Mouse (Mus musculus) gastrocnemius, adult 2 months (tissue): ENCODE measurements around the gene Mthfd2l. TPM values are rescaled to one million over a fixed set of nuclear protein-coding genes. Genes with fewer than 3 reads are reported as not detected.
A peak's percentile ranks its signal among the peaks of the same experiment; 100 is the strongest.

ENCODE experiments used
- DNase-seq: peaks from one replicate; pipeline ENCODE4 v3.0.0; 2022
- H3K27ac ChIP-seq: fragments of 200-600 bp; 2 replicates; pipeline ENCODE4 v1.8.1; 2022; ENCODE audit warnings: mild to moderate bottlenecking
- H3K4me3 ChIP-seq: fragments of 200-600 bp; 2 replicates; pipeline ENCODE4 v1.8.1; 2022; ENCODE audit warnings: mild to moderate bottlenecking, moderate library complexity
- CTCF ChIP-seq: fragments of 200-600 bp; IDR thresholded peaks from 2 replicates; pipeline ENCODE4 v1.8.1; 2022; ENCODE audit warnings: antibody characterized with exemption, mild to moderate bottlenecking, moderate library complexity
- intact Hi-C: fragments of 180-260 bp; cut with DNase I; formaldehyde crosslinking; loops from one replicate; pipeline ENCODE4 v1.15.1; 2025
- long read RNA-seq, 2 experiments: library from polyadenylated mRNA; stranded (forward); transcript quantifications; one replicate each; pipeline ENCODE4 v2.0.0; 2021
- total RNA-seq, 2 experiments: library from RNA; stranded (reverse); gene quantifications; 2 replicates each; pipeline ENCODE4 v1.2.3; 2021

The Mthfd2l gene
- 1 to 10 TPM; 6.5 to 6.7 TPM for total RNA-seq
- long read RNA-seq, experiment 1, partial matches to known transcripts, result 0 of 6 reads
- long read RNA-seq, experiment 1, other reads (novel, unspliced or antisense), result 0 of 6 reads
- long read RNA-seq, experiment 2, transcript Mthfd2l-203 (2 exons, 688 nt), result major isoform, 7 of 16 reads
- long read RNA-seq, experiment 2, partial matches to known transcripts, result 2 of 16 reads
- long read RNA-seq, experiment 2, other reads (novel, unspliced or antisense), result 3 of 16 reads

GRCm38 (mm10) chr5:90930971-90931851 is at the start of gene Mthfd2l:
Gene Mthfd2l, plus strand, starts transcription at chr5:90931117.
- Histone ChIP-seq H3K27ac (peak within 1 kb of the TSS; percentile 79), H3K4me3 (peak within 1 kb of the TSS; percentile 84)
- peak; percentile 90 for TF ChIP-seq CTCF
- DNase-seq, result peak; percentile 92
- intact Hi-C loops, result loop anchor here (5.0 kb wide), 1 partner anchor 269 kb away; no protein-coding TSS in a partner anchor

DNA sequence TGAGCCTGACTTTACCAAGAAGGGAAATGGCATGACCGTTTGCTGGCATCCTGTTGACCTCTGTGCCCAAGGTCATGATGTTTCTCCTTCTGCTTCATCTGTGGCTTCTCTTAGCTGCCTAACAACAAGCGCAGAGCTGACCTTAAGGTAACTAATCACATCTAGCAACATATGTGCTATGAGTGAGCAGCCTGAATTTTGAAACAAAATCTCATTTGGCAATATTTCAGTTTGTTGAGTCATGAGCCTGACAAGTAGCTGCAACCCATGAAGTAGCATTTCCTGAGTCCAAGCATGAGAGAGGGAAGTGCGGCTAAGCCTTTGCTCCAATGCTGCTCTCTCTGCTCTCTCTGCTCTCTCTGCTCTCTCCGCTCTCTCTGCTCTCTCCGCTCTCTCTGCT is 49.2 kb upstream of the Mthfd2l start:
- no peak for TF ChIP-seq CTCF
- Histone ChIP-seq H3K4me3 (no peak overlapping the region), H3K27ac (no peak overlapping the region)
- DNase-seq, result no peak
- intact Hi-C loops, result no loop called here

DNA sequence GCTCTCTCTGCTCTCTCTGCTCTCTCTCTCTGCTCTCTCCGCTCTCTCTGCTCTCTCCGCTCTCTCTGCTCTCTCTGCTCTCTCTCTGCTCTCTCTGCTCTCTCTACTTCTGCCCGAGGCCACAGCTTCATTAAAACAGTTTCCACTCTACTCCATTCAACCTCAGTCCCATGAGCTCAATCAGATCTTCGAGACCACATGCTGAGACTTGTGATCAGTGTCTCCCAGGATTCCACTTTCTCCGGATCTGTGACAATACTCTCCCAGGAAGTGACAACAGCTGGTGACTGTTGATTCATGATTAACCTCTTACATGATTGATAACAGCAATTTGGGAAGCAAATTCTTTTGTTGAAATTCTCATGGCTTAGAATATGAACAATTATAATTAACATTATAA is 48.8 kb upstream of the Mthfd2l start:
- TF ChIP-seq CTCF, result no peak
- no peak for DNase-seq
- H3K27ac ChIP-seq, result no peak overlapping the region
- H3K4me3 ChIP-seq, result no peak overlapping the region
- intact Hi-C loops, result no loop called here

GRCm38 (mm10) chr5:90884628-90885242 is 46.2 kb upstream of the Mthfd2l start:
- H3K27ac ChIP-seq, result no peak overlapping the region
- no peak for DNase-seq
- no peak overlapping the region for H3K4me3 ChIP-seq
- no peak for TF ChIP-seq CTCF
- intact Hi-C loops, result no loop called here

GRCm38 (mm10) chr5:90888661-90889060 is 42.3 kb upstream of the Mthfd2l start:
- TF ChIP-seq CTCF, result no peak
- intact Hi-C loops, result no loop called here
- H3K4me3 ChIP-seq, result no peak overlapping the region
- no peak overlapping the region for H3K27ac ChIP-seq
- no peak for DNase-seq

GRCm38 (mm10) chr5:90890519-90891463 is 40.1 kb upstream of the Mthfd2l start, which contains the start of gene Cxcl1:
Gene Cxcl1, plus strand, starts transcription at chr5:90891241.
- intact Hi-C loops, result no loop called here

GRCm38 (mm10) chr5:90891464-90891813 is 39.5 kb upstream of the Mthfd2l start:
- no peak for TF ChIP-seq CTCF
- Histone ChIP-seq H3K27ac (peak overlapping the region; percentile 71), H3K4me3 (peak overlapping the region; percentile 77)
- intact Hi-C loops, result no loop called here
- DNase-seq, result no peak

More at GRCm38 (mm10) chr5:90890519-90891463, 40.1 kb upstream of the Mthfd2l start, which contains the start of gene Cxcl1:
- peak; percentile 24; the same call in 1 of the 2 replicates for TF ChIP-seq CTCF
- peak; percentile 70 for DNase-seq
- Histone ChIP-seq H3K27ac (peak within 1 kb of the TSS; percentile 71), H3K4me3 (peak within 1 kb of the TSS; percentile 77)

DNA sequence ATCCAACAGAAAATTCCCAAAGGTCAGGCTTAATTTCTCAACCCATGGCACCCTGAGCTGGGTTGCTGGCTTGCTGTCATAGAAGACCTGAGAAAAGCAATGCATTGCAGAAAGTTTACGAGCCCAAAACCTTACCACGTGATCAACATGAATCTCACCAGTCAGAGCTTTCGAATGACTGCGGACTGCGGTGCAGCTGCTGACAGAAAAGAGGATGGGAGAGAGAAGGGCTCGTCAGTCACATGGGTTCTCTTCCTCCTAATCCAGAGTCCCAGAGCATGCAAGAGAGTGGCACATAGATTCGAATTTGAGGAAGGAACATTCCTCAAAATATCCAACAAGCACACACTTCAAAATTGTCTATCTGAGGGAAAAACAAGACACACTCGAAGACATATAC is 36.7 kb upstream of the Mthfd2l start:
- Histone ChIP-seq H3K27ac (no peak overlapping the region), H3K4me3 (no peak overlapping the region)
- DNase-seq, result no peak
- intact Hi-C loops, result no loop called here
- TF ChIP-seq CTCF, result no peak

DNA sequence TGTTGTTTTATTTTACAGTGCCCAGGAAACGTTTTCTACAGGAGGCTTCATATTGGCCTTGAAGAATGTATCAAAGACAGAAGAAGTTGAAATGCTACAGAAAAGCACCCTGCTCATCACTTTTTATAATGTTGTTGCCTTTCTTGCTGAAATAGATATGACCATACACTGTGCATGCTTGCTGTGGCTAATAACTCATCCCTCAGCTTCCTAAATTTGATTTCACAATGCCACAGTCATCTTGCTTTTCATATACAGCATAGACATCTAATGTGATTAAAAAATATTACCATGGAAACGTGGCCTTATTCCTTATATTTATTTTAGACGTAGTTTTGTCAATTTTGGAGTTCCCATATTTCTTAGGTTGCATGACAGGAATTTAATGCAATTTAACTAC is 33.5 kb upstream of the Mthfd2l start:
- intact Hi-C loops, result no loop called here
- no peak overlapping the region for H3K4me3 ChIP-seq
- no peak overlapping the region for H3K27ac ChIP-seq

DNA sequence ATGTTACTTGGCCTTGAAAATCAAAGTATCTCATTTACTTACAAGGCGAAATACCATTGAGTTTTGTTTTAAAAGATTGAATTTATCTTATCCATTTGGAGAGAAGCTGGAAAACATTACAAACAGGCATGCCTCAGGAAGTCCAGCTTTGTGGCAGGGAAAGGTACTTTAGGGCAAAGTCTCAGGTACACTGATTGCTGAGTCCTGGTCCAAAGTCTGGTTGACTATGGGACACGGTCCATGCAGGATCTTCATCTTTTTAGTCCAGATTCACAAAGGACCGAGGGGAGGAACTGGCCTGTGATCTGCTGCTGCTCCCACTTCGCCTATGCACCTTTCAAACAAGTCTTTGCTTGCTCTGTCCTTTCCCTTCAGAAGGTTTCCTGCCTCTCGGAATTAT is 31.6 kb upstream of the Mthfd2l start:
- intact Hi-C loops, result no loop called here
- TF ChIP-seq CTCF, result no peak
- Histone ChIP-seq H3K4me3 (no peak overlapping the region), H3K27ac (no peak overlapping the region)
- no peak for DNase-seq

More for the DNA sequence above, 33.5 kb upstream of the Mthfd2l start:
- TF ChIP-seq CTCF, result no peak
- DNase-seq, result no peak

- intact Hi-C loops, result no loop called here
- no peak for TF ChIP-seq CTCF
- Histone ChIP-seq H3K27ac (no peak overlapping the region), H3K4me3 (no peak overlapping the region)
- DNase-seq, result peak; percentile 60
Measured at GRCm38 (mm10) chr5:90900147-90900546, 30.8 kb upstream of the Mthfd2l start.

DNA sequence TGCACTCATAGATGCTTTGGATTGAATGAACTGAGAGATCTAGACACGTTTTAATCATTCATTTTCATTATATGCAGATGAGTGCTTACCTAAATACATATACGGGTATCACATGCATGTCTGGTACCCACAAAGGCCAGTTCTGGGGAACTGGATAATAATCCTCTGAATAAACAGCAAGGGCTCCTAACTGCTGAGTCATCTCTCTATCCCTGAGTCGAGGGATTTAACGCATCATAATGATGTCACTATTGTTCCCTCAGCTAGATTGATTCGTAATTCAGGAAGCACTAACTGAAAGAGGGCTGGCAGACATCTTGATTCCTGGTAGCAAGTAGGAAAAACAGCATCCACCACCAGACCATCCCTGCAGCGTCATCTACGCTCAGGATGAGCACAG is 30.2 kb upstream of the Mthfd2l start:
- no peak for TF ChIP-seq CTCF
- DNase-seq, result no peak
- intact Hi-C loops, result no loop called here
- H3K27ac ChIP-seq, result no peak overlapping the region
- no peak overlapping the region for H3K4me3 ChIP-seq
